Mouse (Mus musculus) lung, postnatal 25 days (tissue): Measurements from ENCODE around the gene Siah1a.
A peak's percentile ranks its signal among the peaks of the same experiment; 100 is the strongest.

Experiments used
- DNase-seq: peaks from one replicate; pipeline ENCODE4 v3.0.0; 2022; ENCODE audit warnings: low spot score

Siah1a gene

GRCm38 (mm10) chr8:86744313-86745220, 1.2 kb downstream of the Siah1a start:
- no peak for DNase-seq

DNA sequence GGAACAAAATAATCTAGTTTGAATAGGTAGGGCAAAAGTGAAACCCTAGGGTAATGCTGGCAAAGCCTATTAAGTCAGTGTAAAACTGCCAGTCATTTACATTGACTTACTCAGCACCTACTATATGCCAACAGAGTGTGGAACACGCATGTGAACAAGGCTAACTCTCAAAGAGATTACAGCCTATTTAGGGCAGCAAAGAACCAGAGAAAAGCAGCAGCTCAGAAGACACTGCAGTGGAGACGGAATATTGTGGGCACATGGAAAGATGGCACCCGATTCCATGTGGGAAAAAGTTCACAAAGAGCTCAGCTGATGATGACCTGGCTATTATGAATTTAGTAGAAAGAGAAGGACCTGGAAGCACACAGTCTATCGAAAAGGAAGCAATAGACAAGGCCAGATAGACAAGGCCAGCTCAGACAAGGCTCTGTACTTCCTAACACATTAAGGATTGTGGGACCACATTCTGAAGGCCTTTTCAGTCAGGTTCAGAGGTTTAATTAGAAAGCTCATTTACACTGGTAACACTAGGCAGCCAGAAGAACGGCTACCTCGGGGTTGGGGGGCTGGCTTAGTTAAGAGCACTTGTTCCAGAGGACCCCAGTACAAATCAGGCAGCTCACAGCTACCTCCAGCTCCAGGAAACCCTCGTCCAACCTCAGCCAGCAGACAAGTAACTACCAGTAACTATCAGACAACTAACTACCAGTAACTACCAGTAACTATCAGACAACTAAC, 3.0 kb downstream of the Siah1a start:
- no peak for DNase-seq

DNA sequence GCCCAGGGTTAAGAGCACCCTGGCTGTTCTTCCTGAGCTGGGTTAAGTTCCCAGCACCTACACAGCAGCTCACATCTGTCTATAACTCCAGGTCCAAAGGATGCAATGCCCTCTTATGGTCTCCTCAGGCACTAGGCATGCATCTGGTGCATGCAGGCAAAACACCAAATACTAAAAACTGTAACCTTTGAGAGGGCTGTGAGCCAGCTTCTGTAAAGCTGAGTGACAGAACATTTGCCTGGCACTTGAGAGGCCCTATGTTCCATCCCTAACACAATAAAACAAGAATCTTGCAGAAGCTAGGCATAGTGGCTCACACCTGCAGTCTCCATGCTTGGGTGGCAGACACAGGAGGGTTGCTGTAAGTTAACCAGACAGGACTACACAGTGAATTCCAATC, 4.1 kb downstream of the Siah1a start:
- no peak for DNase-seq

DNA sequence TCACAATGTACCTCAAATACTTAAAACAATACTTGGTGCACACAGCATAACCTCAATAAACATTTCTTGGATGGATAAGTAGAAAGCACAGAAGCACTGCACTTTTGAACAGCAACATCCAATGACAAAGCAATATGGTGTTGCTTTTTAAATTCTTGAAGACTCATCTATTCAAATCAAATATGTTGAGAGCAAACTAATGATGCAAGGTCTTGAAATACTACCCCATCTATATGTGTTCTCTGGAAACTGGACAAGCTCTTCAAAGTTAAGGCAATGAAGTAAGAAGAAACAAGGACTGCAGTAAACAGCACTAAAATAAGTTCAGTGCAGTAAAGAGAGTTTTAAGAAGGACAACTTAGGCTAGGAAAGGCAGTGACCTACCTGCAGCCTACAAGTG, 4.8 kb downstream of the Siah1a start:
- DNase-seq, result no peak

DNA sequence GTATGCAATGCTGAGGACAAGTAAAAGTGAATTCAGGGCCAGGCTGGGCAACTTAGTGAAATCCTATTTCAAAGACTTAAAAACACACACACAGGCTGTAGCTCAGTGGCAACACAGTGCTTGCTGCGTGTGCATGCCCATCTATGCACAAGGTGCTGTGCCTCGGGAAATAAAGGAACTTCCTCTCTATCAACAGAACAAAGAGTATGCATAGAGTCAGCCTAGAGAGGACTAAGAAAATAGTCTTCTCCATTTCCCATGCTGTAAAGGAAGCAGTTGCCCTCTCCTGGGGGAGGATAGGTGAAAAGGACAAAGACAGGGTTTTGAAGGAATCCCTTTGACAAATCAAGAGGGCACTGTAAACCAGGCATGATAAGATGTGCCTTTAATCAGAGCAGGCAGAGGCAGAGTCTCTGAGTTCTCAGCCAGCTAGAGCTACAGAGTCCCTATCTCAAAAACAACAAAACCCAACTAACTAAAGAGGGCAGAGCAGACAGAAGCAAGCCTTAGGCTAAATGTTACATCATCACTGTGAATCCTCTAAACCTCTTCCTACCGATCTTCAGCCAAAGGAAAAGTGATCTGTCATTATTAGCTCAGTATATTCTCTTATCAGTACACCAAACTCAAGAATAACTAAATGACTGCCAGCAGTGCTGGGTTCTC, 10.2 kb downstream of the Siah1a start:
- no peak for DNase-seq

GRCm38 (mm10) chr8:86734954-86735353, 10.8 kb downstream of the Siah1a start:
- no peak for DNase-seq

DNA sequence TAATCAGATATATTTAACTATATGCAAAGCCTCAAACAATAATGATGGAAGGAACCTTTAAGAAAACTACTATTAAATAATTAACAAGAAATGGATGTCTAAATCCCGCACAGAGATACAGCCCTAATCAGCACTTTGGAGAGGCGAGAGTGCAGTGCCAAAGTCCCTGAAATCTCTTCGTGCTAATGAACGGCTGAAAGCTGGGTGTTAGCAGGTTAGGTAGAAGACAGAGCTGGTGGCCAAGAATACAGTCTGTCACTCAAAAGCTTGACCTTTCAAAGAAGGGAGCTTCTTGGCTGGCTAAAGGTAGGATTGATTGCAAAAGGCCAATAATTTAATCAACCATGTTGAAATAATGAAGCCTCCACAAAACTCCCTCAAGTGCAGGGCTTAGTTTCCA, 11.6 kb downstream of the Siah1a start:
- no peak for DNase-seq

DNA sequence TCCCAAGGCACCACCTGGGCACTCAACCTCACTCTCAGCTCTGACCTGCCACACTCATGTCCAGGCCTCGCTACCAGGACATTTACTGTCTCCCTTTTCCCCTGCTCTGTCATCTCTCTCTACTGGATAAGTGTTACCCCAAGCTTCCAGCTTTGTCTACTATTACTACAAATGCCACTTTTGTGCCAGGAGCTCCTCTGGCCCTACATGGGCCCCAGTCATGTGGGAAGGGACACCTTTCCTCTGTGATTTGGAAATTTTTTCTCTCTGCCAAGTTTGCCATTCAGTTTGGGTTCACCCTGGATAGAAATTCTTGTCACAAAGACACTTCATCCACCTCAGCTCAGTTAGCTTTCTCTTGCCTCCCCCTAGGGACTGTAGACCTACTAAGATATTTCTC, 14.9 kb downstream of the Siah1a start:
- DNase-seq, result no peak

DNA sequence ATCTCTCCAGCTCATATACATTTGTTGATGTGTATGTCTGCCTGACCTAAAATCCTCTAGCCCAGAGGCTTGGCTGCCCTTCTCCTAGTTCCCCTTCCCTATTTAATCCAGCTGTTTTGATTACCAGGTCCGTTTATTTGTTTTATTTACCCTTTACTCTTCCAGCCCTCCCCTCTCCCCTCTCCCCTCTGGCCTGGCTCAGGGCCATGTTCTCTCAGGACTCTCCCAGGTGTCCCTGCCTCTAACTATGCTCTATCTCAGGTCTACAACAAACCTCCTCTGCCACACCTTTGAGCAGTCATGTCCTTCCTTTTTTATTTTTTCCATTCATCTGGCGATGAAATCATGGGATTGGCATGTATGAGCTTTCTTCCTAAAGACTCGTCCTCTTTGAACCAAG, 15.4 kb downstream of the Siah1a start:
- DNase-seq, result no peak

- DNase-seq, result no peak
Measured at GRCm38 (mm10) chr8:86728224-86728950, 17.3 kb downstream of the Siah1a start.

- no peak for DNase-seq
Measured at GRCm38 (mm10) chr8:86726959-86727358, 18.8 kb downstream of the Siah1a start.

- no peak for DNase-seq
Measured at GRCm38 (mm10) chr8:86721490-86721889, 24.2 kb downstream of the Siah1a start.

- no peak for DNase-seq
Measured at GRCm38 (mm10) chr8:86720756-86721459, 24.8 kb downstream of the Siah1a start.

DNA sequence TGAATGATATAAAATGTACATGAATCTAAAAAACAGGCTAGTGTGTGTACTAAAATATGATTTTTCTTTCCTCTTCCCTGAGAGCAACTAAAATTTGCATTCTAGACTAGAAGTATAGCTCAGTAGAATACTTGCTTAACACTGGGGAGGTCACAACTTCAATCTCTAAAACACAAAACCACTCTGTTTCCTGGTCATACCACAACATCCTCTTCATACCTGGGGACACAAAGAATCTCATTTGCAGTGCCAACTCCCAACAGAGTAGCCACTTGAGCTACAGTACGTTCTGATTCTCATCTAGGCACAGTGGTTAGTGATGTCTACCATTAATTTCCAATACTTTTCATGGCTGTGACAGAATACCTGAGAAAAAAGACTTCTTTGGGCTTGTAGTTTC, 26.4 kb downstream of the Siah1a start:
- no peak for DNase-seq

GRCm38 (mm10) chr8:86718332-86718994, 27.3 kb downstream of the Siah1a start:
- no peak for DNase-seq

GRCm38 (mm10) chr8:86713407-86714188, 32.1 kb downstream of the Siah1a start:
- DNase-seq, result peak; percentile 29

- no peak for DNase-seq
Measured at GRCm38 (mm10) chr8:86712594-86712993, 33.1 kb downstream of the Siah1a start.

DNA sequence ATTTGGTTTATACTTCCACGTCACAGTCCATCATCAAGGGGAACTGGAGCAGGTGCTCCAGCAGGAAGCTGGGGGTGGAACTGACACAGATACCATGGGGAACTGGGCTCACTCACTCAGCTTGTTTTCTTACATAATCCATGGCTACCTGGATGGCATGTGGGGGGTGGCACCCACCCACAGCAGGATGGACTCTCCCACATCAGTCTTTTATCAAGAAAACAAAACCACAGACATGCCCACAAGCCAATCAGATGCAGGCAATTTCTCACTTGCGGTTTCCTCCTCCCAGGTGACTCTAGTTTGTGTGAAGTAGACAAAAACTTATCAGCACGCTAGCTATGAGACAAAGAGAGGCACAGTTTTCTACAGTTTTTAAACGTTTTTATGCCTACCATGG, 37.9 kb downstream of the Siah1a start:
- DNase-seq, result peak; percentile 50

DNA sequence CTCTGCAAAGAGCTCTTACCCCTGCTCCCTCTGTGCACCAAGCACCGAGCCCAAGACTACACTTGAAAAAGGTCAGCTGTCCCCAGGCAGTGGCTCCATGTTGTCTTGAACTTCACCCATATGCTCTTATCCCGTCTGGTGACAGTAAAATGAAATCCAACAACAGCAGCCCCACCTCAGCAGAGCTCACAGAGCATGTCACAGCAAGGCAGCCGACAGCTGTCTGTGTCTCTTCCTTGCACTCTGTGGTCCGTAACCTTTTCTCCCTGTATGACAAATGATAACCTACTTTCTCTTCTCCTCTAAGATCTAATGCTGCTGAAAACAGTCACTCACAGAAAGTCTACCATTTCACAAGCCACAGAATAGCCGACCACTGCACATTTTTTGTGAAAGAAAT, 39.0 kb downstream of the Siah1a start:
- DNase-seq, result no peak

GRCm38 (mm10) chr8:86705317-86705716, 40.4 kb downstream of the Siah1a start:
- no peak for DNase-seq
